Mouse (Mus musculus): ENCODE results near the gene Rbfox3. TPM values are rescaled to one million over a fixed set of nuclear protein-coding genes. Genes with fewer than 3 reads are reported as not detected.

The Rbfox3 gene
- polyA plus RNA-seq, 1 experiment from 2014 or later = 11.7 TPM

- H3K36me3 ChIP-seq = no peaks in the 10 kb centered on the region
- no peak overlapping the region for H3K4me3 ChIP-seq
- H3K4me1 ChIP-seq (replicated peaks) = peaks cover 21% of the 10 kb centered on the region
- H3K9me3 ChIP-seq = no peaks in the 10 kb centered on the region
- H3K27me3 ChIP-seq (ENCODE audit: insufficient read depth, poor library complexity, severe bottlenecking) = peaks cover 10% of the 10 kb centered on the region; the same call in 1 of the 2 replicates
- WGBS = 59% methylated on average over 8 of the region's 8 CpGs
- H3K27ac ChIP-seq = no peak overlapping the region
- DNase-seq (ENCODE audit: low spot score) = no peak
Measured at GRCm38 (mm10) chr11:118677277-118677676, 234.1 kb downstream of the Rbfox3 start.

GRCm38 (mm10) chr11:118676364-118676763 lies 235.0 kb downstream of the Rbfox3 start:
- WGBS = 83% methylated on average over 7 of the region's 7 CpGs
- no peak overlapping the region for H3K27ac ChIP-seq
- H3K4me3 ChIP-seq = no peak overlapping the region
- H3K36me3 ChIP-seq = no peaks in the 10 kb centered on the region
- peaks cover 10% of the 10 kb centered on the region; the same call in 1 of the 2 replicates for H3K27me3 ChIP-seq (ENCODE audit: insufficient read depth, poor library complexity, severe bottlenecking)
- DNase-seq (ENCODE audit: low spot score) = no peak
- peaks cover 22% of the 10 kb centered on the region for H3K4me1 ChIP-seq (replicated peaks)
- H3K9me3 ChIP-seq = no peaks in the 10 kb centered on the region

GRCm38 (mm10) chr11:118671958-118672357 lies 239.4 kb downstream of the Rbfox3 start:
- Histone ChIP-seq H3K27me3 (ENCODE audit: insufficient read depth, poor library complexity, severe bottlenecking) (no peaks in the 10 kb centered on the region), H3K36me3 (no peaks in the 10 kb centered on the region), H3K4me1 (replicated peaks) (peaks cover 26% of the 10 kb centered on the region), H3K4me3 (no peak overlapping the region), H3K27ac (no peak overlapping the region), H3K9me3 (no peaks in the 10 kb centered on the region)
- DNase-seq (ENCODE audit: low spot score) = no peak
- 85% methylated on average over 6 of the region's 6 CpGs for WGBS

DNA sequence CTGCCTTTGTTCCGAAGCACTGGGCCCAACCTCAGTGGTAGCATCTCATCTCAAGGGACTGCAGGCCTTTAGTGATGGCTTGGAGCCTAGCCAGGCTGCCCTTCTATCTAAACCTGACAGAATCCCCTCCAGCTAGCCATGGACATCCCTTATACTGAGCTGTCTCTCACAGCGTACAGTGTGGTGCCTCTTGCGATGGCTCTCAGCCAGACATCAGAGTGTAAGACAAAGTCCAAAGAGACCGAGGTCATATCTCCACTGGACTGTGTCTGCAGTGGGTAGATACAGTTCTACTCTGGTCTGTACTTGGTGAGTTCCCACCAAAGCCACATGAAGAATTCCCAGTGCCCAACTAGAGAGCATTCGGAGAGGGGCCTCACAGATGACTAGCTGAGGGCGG lies 240.2 kb downstream of the Rbfox3 start:
- Histone ChIP-seq H3K27ac (no peak overlapping the region), H3K9me3 (no peaks in the 10 kb centered on the region), H3K27me3 (ENCODE audit: insufficient read depth, poor library complexity, severe bottlenecking) (no peaks in the 10 kb centered on the region), H3K4me1 (replicated peaks) (peaks cover 26% of the 10 kb centered on the region), H3K36me3 (no peaks in the 10 kb centered on the region), H3K4me3 (no peak overlapping the region)
- DNase-seq (ENCODE audit: low spot score) = no peak
- WGBS = 78% methylated on average over 6 of the region's 6 CpGs

DNA sequence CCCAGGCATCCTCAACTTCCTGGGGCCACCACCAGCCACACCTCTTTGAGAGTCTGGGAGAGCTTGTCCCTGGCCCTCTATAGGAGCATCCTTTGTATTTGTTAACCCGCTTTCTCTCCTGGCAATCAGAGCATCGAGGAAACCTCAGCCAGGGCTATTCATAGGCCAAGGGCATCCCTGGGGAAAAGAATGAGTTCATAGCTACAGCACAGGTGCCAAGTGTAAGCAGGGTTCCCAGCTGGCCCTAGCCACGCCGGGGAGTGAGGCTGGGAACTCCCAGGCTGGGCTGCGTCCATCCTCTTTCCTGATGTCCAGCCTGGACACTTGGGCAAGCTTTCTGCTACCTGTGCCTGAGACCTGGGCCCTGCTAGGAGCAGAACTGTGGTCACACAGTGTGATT lies 241.6 kb downstream of the Rbfox3 start:
- Histone ChIP-seq H3K4me1 (replicated peaks) (peaks cover 32% of the 10 kb centered on the region), H3K36me3 (no peaks in the 10 kb centered on the region), H3K9me3 (no peaks in the 10 kb centered on the region), H3K4me3 (no peak overlapping the region), H3K27me3 (ENCODE audit: insufficient read depth, poor library complexity, severe bottlenecking) (no peaks in the 10 kb centered on the region), H3K27ac (no peak overlapping the region)
- WGBS = 72% methylated on average over 5 of the region's 5 CpGs
- DNase-seq (ENCODE audit: low spot score) = no peak

GRCm38 (mm10) chr11:118668351-118668750 lies 243.0 kb downstream of the Rbfox3 start:
- Histone ChIP-seq H3K4me1 (replicated peaks) (peaks cover 36% of the 10 kb centered on the region), H3K4me3 (no peak overlapping the region), H3K9me3 (no peaks in the 10 kb centered on the region), H3K27me3 (ENCODE audit: insufficient read depth, poor library complexity, severe bottlenecking) (no peaks in the 10 kb centered on the region), H3K36me3 (no peaks in the 10 kb centered on the region), H3K27ac (no peak overlapping the region)
- no peak for DNase-seq (ENCODE audit: low spot score)
- 80% methylated on average over 8 of the region's 8 CpGs for WGBS

GRCm38 (mm10) chr11:118667946-118668345 lies 243.5 kb downstream of the Rbfox3 start:
- Histone ChIP-seq H3K9me3 (no peaks in the 10 kb centered on the region), H3K4me1 (replicated peaks) (peaks cover 37% of the 10 kb centered on the region), H3K4me3 (no peak overlapping the region), H3K27ac (no peak overlapping the region), H3K27me3 (ENCODE audit: insufficient read depth, poor library complexity, severe bottlenecking) (no peaks in the 10 kb centered on the region), H3K36me3 (no peaks in the 10 kb centered on the region)
- 58% methylated on average over 1 of the region's 1 CpGs for WGBS
- no peak for DNase-seq (ENCODE audit: low spot score)

DNA sequence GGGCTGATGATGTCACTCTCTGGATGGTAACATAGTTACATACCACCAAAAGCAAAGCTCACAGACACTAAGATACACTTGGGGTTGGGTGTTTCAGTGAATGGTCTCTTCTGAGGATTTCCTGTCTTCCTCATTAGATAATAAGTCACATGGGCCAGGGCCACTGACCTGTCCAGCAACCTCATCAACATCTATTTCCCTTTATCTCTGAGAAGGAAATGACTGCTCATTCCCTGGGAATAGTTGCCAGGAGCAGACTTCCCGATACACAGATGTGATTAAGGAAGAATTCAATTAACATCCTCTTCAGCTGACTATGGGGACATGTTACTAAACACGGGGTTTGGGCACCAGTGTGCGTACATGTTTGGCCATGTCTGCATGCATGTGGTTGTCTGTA lies 245.2 kb downstream of the Rbfox3 start:
- no peaks in the 10 kb centered on the region for H3K36me3 ChIP-seq
- no peaks in the 10 kb centered on the region for H3K27me3 ChIP-seq (ENCODE audit: insufficient read depth, poor library complexity, severe bottlenecking)
- no peaks in the 10 kb centered on the region for H3K9me3 ChIP-seq
- H3K4me1 ChIP-seq (replicated peaks) = peaks cover 51% of the 10 kb centered on the region
- no peak overlapping the region for H3K4me3 ChIP-seq
- no peak for DNase-seq (ENCODE audit: low spot score)
- no peak overlapping the region for H3K27ac ChIP-seq
- WGBS = 79% methylated on average over 3 of the region's 3 CpGs

DNA sequence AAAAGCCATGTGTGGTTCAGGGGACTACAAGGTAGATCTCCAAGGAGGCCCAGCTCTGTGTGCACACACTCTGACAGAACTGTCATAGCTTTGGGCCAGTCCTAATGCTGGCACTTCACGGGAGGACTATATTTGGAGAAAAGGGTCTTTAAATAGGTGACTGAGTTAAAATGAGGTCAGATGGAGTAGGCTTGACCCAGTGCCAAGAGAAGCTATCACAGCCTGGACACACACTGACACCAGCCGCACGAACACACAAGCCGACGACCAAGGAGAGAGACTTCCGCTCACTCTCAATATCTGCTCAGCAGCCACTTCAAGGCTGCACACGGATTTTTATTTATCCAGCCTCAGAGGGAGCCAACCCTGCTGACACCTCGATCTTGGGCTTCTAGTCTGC lies 248.1 kb downstream of the Rbfox3 start:
- H3K4me3 ChIP-seq = no peak overlapping the region
- H3K36me3 ChIP-seq = no peaks in the 10 kb centered on the region
- WGBS = 87% methylated on average over 8 of the region's 8 CpGs
- H3K27me3 ChIP-seq (ENCODE audit: insufficient read depth, poor library complexity, severe bottlenecking) = no peaks in the 10 kb centered on the region
- DNase-seq (ENCODE audit: low spot score) = no peak
- H3K9me3 ChIP-seq = no peaks in the 10 kb centered on the region
- H3K27ac ChIP-seq = 0 out of 2 replicates have a peak overlapping the region, but pooled peaks have one; percentile 16
- peaks cover 38% of the 10 kb centered on the region for H3K4me1 ChIP-seq (replicated peaks)

DNA sequence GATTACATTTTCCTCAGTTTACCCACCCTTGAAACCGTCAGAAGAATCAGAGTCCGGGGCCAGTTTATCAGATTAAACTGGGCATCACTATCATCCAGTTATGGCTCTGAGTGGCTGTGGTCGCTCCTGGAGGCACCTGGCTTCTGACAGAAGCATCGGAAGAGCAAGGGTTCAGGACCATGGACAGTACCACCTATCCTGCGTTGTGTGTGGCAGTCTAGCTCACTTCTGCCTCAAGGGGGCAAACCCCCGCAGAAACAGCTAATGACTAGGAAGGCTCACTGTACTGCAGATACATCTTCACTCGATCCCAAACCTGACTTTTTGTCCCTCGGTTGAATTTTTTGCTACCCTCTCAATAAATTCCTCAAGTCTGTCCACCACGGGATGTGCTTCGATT lies 252.1 kb downstream of the Rbfox3 start:
- Histone ChIP-seq H3K27me3 (ENCODE audit: insufficient read depth, poor library complexity, severe bottlenecking) (no peaks in the 10 kb centered on the region), H3K9me3 (no peaks in the 10 kb centered on the region), H3K4me3 (no peak overlapping the region), H3K36me3 (no peaks in the 10 kb centered on the region), H3K4me1 (replicated peaks) (peaks cover 25% of the 10 kb centered on the region), H3K27ac (no peak overlapping the region)
- 18% methylated on average over 10 of the region's 10 CpGs for WGBS
- peak; percentile 43 for DNase-seq (ENCODE audit: low spot score)

- no peak overlapping the region for H3K4me3 ChIP-seq
- H3K9me3 ChIP-seq = no peaks in the 10 kb centered on the region
- H3K36me3 ChIP-seq = no peaks in the 10 kb centered on the region
- 73% methylated on average over 4 of the region's 4 CpGs for WGBS
- no peak overlapping the region for H3K27ac ChIP-seq
- H3K4me1 ChIP-seq (replicated peaks) = peaks cover 12% of the 10 kb centered on the region
- no peak for DNase-seq (ENCODE audit: low spot score)
- no peaks in the 10 kb centered on the region for H3K27me3 ChIP-seq (ENCODE audit: insufficient read depth, poor library complexity, severe bottlenecking)
Measured at GRCm38 (mm10) chr11:118655833-118656232, 255.6 kb downstream of the Rbfox3 start.

- Histone ChIP-seq H3K4me1 (replicated peaks) (peaks cover 7% of the 10 kb centered on the region), H3K9me3 (no peaks in the 10 kb centered on the region), H3K36me3 (no peaks in the 10 kb centered on the region), H3K4me3 (no peak overlapping the region), H3K27ac (no peak overlapping the region), H3K27me3 (ENCODE audit: insufficient read depth, poor library complexity, severe bottlenecking) (no peaks in the 10 kb centered on the region)
- no peak for DNase-seq (ENCODE audit: low spot score)
- 88% methylated on average over 14 of the region's 14 CpGs for WGBS
Measured at GRCm38 (mm10) chr11:118653521-118654318, 257.7 kb downstream of the Rbfox3 start.

GRCm38 (mm10) chr11:118652401-118653240 lies 258.8 kb downstream of the Rbfox3 start:
- DNase-seq (ENCODE audit: low spot score) = no peak
- H3K4me1 ChIP-seq (replicated peaks) = peaks cover 7% of the 10 kb centered on the region
- H3K27ac ChIP-seq = no peak overlapping the region
- no peak overlapping the region for H3K4me3 ChIP-seq
- H3K36me3 ChIP-seq = no peaks in the 10 kb centered on the region
- no peaks in the 10 kb centered on the region for H3K27me3 ChIP-seq (ENCODE audit: insufficient read depth, poor library complexity, severe bottlenecking)
- no peaks in the 10 kb centered on the region for H3K9me3 ChIP-seq
- 84% methylated on average over 13 of the region's 13 CpGs for WGBS

Measured in hindbrain, embryonic 10.5 days (tissue).